Mouse (Mus musculus): ENCODE data around the gene Frmpd1.

- TF ChIP-seq CTCF (IDR thresholded peaks at IDR 0.05; ENCODE audit: insufficient read depth, low read depth, low read length) (no peak), POLR2A (IDR thresholded peaks at IDR 0.05; ENCODE audit: insufficient read depth, low read depth, low read length) (no peak)
These were observed 45.6 kb downstream of the Frmpd1 start for GRCm38 (mm10) chr4:45230263-45230662.

Data from olfactory bulb, adult 2 months (tissue).